In the genomic region with DNA sequence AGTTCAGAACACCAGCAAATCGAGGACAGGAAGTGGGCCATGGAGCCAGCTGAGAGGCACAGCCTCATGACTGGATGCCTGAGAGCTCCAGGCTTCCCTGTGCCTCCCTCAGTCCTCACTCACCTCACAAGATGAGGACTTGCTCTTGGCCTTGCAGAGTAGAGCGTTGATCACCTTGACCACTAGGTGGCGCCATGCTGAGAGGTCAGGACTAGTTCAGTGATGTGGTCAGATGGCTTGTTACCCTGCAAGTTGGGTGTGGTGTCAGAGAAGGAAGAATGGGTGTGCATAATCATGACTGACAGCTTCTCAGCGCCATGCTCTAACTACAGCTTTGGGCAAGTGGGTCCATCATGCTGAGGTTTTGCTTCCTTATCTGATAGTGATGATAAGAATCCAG, we compare ENCODE assay signal across 10 mouse cellular contexts. TPM values are rescaled to one million over a fixed set of nuclear protein-coding genes. Genes with fewer than 3 reads are reported as not detected.
DNase-seq lines count a peak whose midpoint lies in the region; TF ChIP-seq lines count a peak whose summit lies in the region.
"Had no signal": no experiment of that assay in that cellular context is flagged by ENCODE, and none has a peak within 500 bp of the region (broad histone marks: within the 10 kb centered on the region; RNA-seq: fewer than 3 reads in every experiment).

No protein-coding gene starts in this region.

- 31% methylated on average over 4 of the region's 4 CpGs for WGBS in large intestine, adult 2 months

- H3ac ChIP-seq in C2C12 (ENCODE audit: control insufficient read depth, insufficient read length, low read depth): no peak overlapping the region

- H3K36me3 ChIP-seq in C2C12 (ENCODE audit: control insufficient read depth, insufficient read depth): no peaks in the 10 kb centered on the region
- H3K36me3 ChIP-seq: neural tube, embryonic 12.5 days had no signal

- intact Hi-C loops in gastrocnemius, postnatal 14 days (cut with DNase I; ENCODE audit: low total_unique reads): no loop called here

- DNase-seq in gastrocnemius, postnatal 14 days: peak; percentile 18
- DNase-seq in gastrocnemius, postnatal 4 days (ENCODE audit: low spot score in 2 of 2): no peak
- peak; percentile 96 for DNase-seq in ZHBTc4 (ENCODE audit: low read depth, low spot score)
- DNase-seq in large intestine, adult 2 months (ENCODE audit: low read depth, low spot score): peak; percentile 47
- DNase-seq in retina, embryonic 14.5 days (ENCODE audit: low spot score): peak; percentile 70
- no peak for DNase-seq in layer of hippocampus, adult 18-20 months (ENCODE audit: low spot score in 2 of 2)
- DNase-seq in left cerebral cortex, adult 11 months (ENCODE audit: low spot score): no peak

- H3K79me3 ChIP-seq in C2C12 (ENCODE audit: low read depth): no peaks in the 10 kb centered on the region

- peak; percentile 26 for TF ChIP-seq CTCF in C2C12 (IDR thresholded peaks at IDR 0.05; ENCODE audit: control insufficient read depth, insufficient read depth, insufficient read length)

- peaks cover 18% of the 10 kb centered on the region for H3K27me3 ChIP-seq in C2C12 (ENCODE audit: control insufficient read depth, insufficient read depth, insufficient read length)
- H3K27me3 ChIP-seq: neural tube, embryonic 12.5 days had no signal

- no peaks in the 10 kb centered on the region for H3K79me2 ChIP-seq in C2C12 (ENCODE audit: control insufficient read depth, insufficient read depth)

- H3K4me3 ChIP-seq in C2C12 (ENCODE audit: insufficient read depth, poor library complexity, severe bottlenecking): no peak overlapping the region
- H3K4me3 ChIP-seq: erythroblast, embryonic 14.5 days; neural tube, embryonic 12.5 days had no signal

TF ChIP-seq in C2C12, 6 proteins besides CTCF, POLR2A, EP300 and RAD21:
- no peak for TF ChIP-seq MYOG (IDR thresholded peaks at IDR 0.05; ENCODE audit: control insufficient read depth, extremely low read depth, insufficient read length)
- TF ChIP-seq MYOD1 (IDR thresholded peaks at IDR 0.05; ENCODE audit: control insufficient read depth, insufficient read length, low read depth): no peak
- TF ChIP-seq FOSL1 (IDR thresholded peaks at IDR 0.05; ENCODE audit: insufficient read depth, low read length, poor library complexity, severe bottlenecking): no peak
- TF ChIP-seq CEBPB (IDR thresholded peaks at IDR 0.05; ENCODE audit: low read depth): no peak
- TF ChIP-seq USF1 (IDR thresholded peaks at IDR 0.05; ENCODE audit: low read depth): no peak
- no peak for TF ChIP-seq MAX (IDR thresholded peaks at IDR 0.05)

RNA-seq across cellular contexts. Expression of gene 4921507P07Rik, which starts 5.2 kb away (rescaled TPM):
- under 1 TPM; 0.11 to 0.16 TPM for total RNA-seq in gastrocnemius, postnatal 14 days (2021)
- under 1 TPM; 0.10 to 0.32 TPM for total RNA-seq in gastrocnemius, postnatal 4 days (2021)
- polyA plus RNA-seq in C2C12 (2012; fragmentation: generic; extraction: Trizol): not detected
- 0.04 and 0.15 TPM in 2 replicates for polyA plus RNA-seq in large intestine, adult 2 months (2012; rRNA removed)
- total RNA-seq in layer of hippocampus, adult 18-20 months (2021): under 1 TPM; 0.25 to 0.48 TPM
- polyA plus RNA-seq: erythroblast, embryonic 14.5 days had no signal

RNA-seq across cellular contexts. Expression of gene Cycs, which starts 35.3 kb away (rescaled TPM):
- 100 to 1,000 TPM in 1 of 2 experiments, 10 to 100 TPM in 1; 95.1 to 115 TPM for total RNA-seq in gastrocnemius, postnatal 14 days (2021)
- total RNA-seq in gastrocnemius, postnatal 4 days (2021): 10 to 100 TPM; 43.5 to 51.8 TPM
- 65.5 TPM for polyA plus RNA-seq in C2C12 (2012; fragmentation: generic; extraction: Trizol)
- polyA plus RNA-seq in large intestine, adult 2 months (2012; rRNA removed): 7.8 and 8.0 TPM in 2 replicates
- 10 to 100 TPM; 40.9 to 42.0 TPM for total RNA-seq in layer of hippocampus, adult 18-20 months (2021)

RNA-seq across cellular contexts. Expression of gene Npvf, which starts 52.6 kb away (rescaled TPM):
- not detected for total RNA-seq in gastrocnemius, postnatal 14 days (2021)
- total RNA-seq in gastrocnemius, postnatal 4 days (2021): not detected
- not detected for polyA plus RNA-seq in C2C12 (2012; fragmentation: generic; extraction: Trizol)
- polyA plus RNA-seq in large intestine, adult 2 months (2012; rRNA removed): not detected in 2 replicates
- total RNA-seq in layer of hippocampus, adult 18-20 months (2021): not detected
- polyA plus RNA-seq: erythroblast, embryonic 14.5 days; neural tube, embryonic 12.5 days had no signal

Comparison
In these comparisons a context has a peak if more than half of its experiments do, and no peak if none do; other contexts are left out.
1. DNase-seq: peak in gastrocnemius, postnatal 14 days (single experiment), ZHBTc4 (single experiment), large intestine, adult 2 months (single experiment) and retina, embryonic 14.5 days (single experiment); none in gastrocnemius, postnatal 4 days (0 of 2), layer of hippocampus, adult 18-20 months (0 of 2) and left cerebral cortex, adult 11 months (single experiment).